Mouse (Mus musculus) erythroblast, embryonic 14.5 days (primary cell): Measurements from ENCODE around the gene Abca4. TPM values are rescaled to one million over a fixed set of nuclear protein-coding genes. Genes with fewer than 3 reads are reported as not detected.

Experiments
- H3K27me3 ChIP-seq: 2 replicates; pipeline ENCODE4 v1.6.1; 2012; ENCODE audit warnings: inconsistent platforms; ENCODE audit not compliant: control insufficient read depth
- H3K36me3 ChIP-seq: 2 replicates; pipeline ENCODE4 v1.6.1; 2012; ENCODE audit warnings: mild to moderate bottlenecking, inconsistent platforms; ENCODE audit not compliant: control insufficient read depth
- H3K4me1 ChIP-seq: 2 replicates; pipeline ENCODE4 v1.6.1; 2012; ENCODE audit warnings: inconsistent platforms; ENCODE audit not compliant: control insufficient read depth
- H3K4me3 ChIP-seq: replicated peaks from 2 replicates; pipeline ENCODE3; 2012; ENCODE audit warnings: moderate library complexity, mild to moderate bottlenecking, inconsistent platforms
- H3K9me3 ChIP-seq: 2 replicates; pipeline ENCODE4 v1.6.1; 2012; ENCODE audit warnings: low read length, inconsistent platforms, mixed read lengths; ENCODE audit not compliant: control insufficient read depth
- GATA1 ChIP-seq: IDR thresholded peaks from 2 replicates; pipeline ENCODE4 v1.6.1; 2012; ENCODE audit warnings: low read length, inconsistent platforms, mixed read lengths
- TAL1 ChIP-seq: IDR thresholded peaks from 3 replicates; pipeline ENCODE4 v1.6.1; 2012; ENCODE audit warnings: low read length, inconsistent platforms, mixed read lengths
- polyA plus RNA-seq: library from polyadenylated mRNA; stranded (reverse); fragments of >175 nt; gene quantifications from 2 replicates; pipeline ENCODE4 v1.2.3, GENCODE M21; 2012

Gene Abca4
- polyA plus RNA-seq, 1 experiment, result 0.05 TPM

GRCm38 (mm10) chr3:122198966-122199381, 154.7 kb downstream of the Abca4 start:
- TF ChIP-seq TAL1 (no peak), GATA1 (no peak)
- H3K9me3 ChIP-seq, result no peaks in the 10 kb centered on the region
- no peak overlapping the region for H3K4me3 ChIP-seq
- no peaks in the 10 kb centered on the region for H3K27me3 ChIP-seq
- no peaks in the 10 kb centered on the region for H3K36me3 ChIP-seq
- H3K4me1 ChIP-seq, result no peaks in the 10 kb centered on the region; the same call in 1 of the 2 replicates

DNA sequence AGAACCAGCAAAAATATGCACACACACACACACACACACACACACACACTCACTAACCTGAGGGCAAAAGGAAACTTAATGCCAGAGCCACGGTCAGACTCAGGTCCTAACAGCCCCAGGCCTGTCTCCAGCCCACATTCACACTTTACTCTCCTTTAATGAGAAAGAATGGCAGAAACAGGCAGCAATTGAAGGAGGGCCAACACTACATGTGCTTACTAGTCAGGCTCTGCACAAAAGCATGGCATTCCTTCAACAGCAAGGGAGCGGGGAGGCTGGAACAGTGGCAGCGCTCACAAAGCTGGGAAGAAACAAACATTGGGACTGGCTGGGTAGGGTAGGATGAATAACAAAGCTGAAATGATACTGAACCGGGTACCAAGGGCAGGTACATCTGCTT, 155.4 kb downstream of the Abca4 start:
- Histone ChIP-seq H3K4me1 (no peaks in the 10 kb centered on the region; the same call in 1 of the 2 replicates), H3K4me3 (no peak overlapping the region), H3K27me3 (no peaks in the 10 kb centered on the region), H3K9me3 (no peaks in the 10 kb centered on the region), H3K36me3 (no peaks in the 10 kb centered on the region)
- no peak for TF ChIP-seq TAL1
- TF ChIP-seq GATA1, result no peak

DNA sequence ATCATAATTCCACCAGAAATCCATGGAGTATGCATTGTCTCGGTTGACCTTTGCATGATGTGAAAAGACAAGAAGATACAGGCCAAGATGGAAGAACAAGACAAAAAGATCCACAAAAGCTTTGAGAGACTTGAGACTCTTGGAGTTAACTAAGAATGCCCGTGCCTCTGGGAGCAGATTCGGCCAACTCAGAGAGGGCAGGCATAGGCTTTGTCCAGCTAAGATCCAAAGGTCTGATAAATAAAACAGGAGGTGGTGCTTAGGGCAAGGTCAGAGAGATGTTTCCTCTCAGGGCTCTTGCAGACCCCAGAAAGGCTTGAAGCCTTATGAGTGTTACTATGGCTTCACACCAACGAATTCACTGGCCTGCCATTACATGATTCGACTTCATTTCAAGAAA, 155.8 kb downstream of the Abca4 start:
- Histone ChIP-seq H3K9me3 (no peaks in the 10 kb centered on the region), H3K36me3 (no peaks in the 10 kb centered on the region), H3K4me1 (no peaks in the 10 kb centered on the region; the same call in 1 of the 2 replicates), H3K4me3 (no peak overlapping the region), H3K27me3 (no peaks in the 10 kb centered on the region)
- TF ChIP-seq GATA1, result no peak
- no peak for TF ChIP-seq TAL1

GRCm38 (mm10) chr3:122200447-122200846, 156.2 kb downstream of the Abca4 start:
- no peaks in the 10 kb centered on the region; the same call in 1 of the 2 replicates for H3K4me1 ChIP-seq
- no peaks in the 10 kb centered on the region for H3K36me3 ChIP-seq
- no peaks in the 10 kb centered on the region for H3K27me3 ChIP-seq
- TF ChIP-seq GATA1 (no peak), TAL1 (no peak)
- no peaks in the 10 kb centered on the region for H3K9me3 ChIP-seq
- no peak overlapping the region for H3K4me3 ChIP-seq

- no peak for TF ChIP-seq TAL1
- no peak for TF ChIP-seq GATA1
- H3K4me3 ChIP-seq, result no peak overlapping the region
- H3K27me3 ChIP-seq, result no peaks in the 10 kb centered on the region
- H3K9me3 ChIP-seq, result no peaks in the 10 kb centered on the region
- H3K4me1 ChIP-seq, result no peaks in the 10 kb centered on the region; the same call in 1 of the 2 replicates
- H3K36me3 ChIP-seq, result no peaks in the 10 kb centered on the region
Measured at GRCm38 (mm10) chr3:122202307-122202732, 158.1 kb downstream of the Abca4 start.

- Histone ChIP-seq H3K4me1 (no peaks in the 10 kb centered on the region; the same call in none of the 2 replicates), H3K27me3 (no peaks in the 10 kb centered on the region), H3K36me3 (no peaks in the 10 kb centered on the region), H3K9me3 (no peaks in the 10 kb centered on the region), H3K4me3 (no peak overlapping the region)
- no peak for TF ChIP-seq TAL1
- TF ChIP-seq GATA1, result no peak
Measured at GRCm38 (mm10) chr3:122203675-122204329, 159.6 kb downstream of the Abca4 start.

GRCm38 (mm10) chr3:122205753-122206152, 161.5 kb downstream of the Abca4 start:
- no peak overlapping the region for H3K4me3 ChIP-seq
- H3K36me3 ChIP-seq, result no peaks in the 10 kb centered on the region
- H3K9me3 ChIP-seq, result no peaks in the 10 kb centered on the region
- H3K4me1 ChIP-seq, result no peaks in the 10 kb centered on the region; the same call in 1 of the 2 replicates
- H3K27me3 ChIP-seq, result no peaks in the 10 kb centered on the region
- TF ChIP-seq GATA1 (no peak), TAL1 (no peak)

DNA sequence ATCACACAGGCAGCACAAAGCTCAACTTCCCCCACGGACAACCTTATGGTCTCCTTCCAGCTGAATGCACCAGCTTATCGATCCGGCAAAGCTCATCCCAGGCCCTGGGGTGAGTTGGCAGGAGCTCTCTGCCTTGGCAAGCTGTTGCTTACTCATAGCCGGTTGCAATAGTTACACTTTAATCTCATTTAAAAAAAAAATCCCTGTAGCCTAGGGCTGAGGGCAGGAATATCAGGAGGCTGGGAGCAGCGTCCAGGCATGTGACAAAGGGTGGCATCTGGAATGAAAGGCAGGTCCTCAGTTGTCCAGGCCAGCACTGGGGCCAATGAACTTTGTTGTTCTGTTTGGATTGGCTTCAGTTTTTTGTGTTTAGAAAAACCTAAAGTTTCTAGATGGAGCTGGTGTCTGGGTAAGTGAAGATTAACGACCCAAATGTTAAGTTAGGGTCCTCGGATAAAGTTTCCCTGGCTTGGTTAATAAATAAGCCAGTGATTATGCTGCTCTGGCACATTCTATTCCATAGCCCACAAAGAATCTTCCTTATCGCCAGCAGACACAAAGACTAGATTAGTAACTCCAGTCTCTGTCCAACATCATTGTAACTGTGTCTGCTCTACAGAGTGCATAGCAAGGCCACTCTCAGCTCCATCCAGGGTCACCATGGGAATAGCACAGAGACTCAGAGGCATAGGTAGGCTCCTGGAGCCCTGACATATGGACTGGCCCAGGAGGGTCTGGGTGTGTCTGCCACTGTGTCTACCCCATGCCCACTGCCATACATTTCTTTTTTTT, 162.2 kb downstream of the Abca4 start:
- TF ChIP-seq TAL1 (no peak), GATA1 (no peak)
- Histone ChIP-seq H3K27me3 (no peaks in the 10 kb centered on the region), H3K36me3 (no peaks in the 10 kb centered on the region), H3K4me3 (no peak overlapping the region), H3K4me1 (no peaks in the 10 kb centered on the region; the same call in 1 of the 2 replicates), H3K9me3 (no peaks in the 10 kb centered on the region)

DNA sequence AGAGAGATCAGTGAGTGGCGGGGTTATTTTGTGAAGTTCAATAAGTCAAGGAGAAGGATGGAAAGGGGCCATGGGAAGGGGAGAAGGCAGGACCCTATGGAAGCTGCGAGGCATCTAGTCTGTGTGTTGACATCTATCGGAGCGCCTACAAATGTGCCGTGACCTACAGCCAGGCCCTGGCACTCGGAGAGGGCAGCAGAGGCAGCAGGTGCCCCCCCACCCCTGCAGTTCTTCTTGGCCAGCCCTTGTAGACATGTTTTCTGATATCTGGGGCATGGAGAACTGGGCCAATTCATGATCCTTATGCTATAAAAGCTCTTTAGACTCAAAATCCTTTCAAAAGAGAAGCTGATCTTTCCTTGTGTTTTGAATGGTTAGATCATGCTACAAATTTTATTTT, 163.5 kb downstream of the Abca4 start:
- Histone ChIP-seq H3K4me1 (no peaks in the 10 kb centered on the region; the same call in 1 of the 2 replicates), H3K9me3 (no peaks in the 10 kb centered on the region), H3K27me3 (no peaks in the 10 kb centered on the region), H3K4me3 (no peak overlapping the region), H3K36me3 (no peaks in the 10 kb centered on the region)
- TF ChIP-seq TAL1 (no peak), GATA1 (no peak)
